ENCODE assay signal across 19 mouse cellular contexts in genomic region chr3:79537626-79538203, GRCm38 (mm10). TPM values are rescaled to one million over a fixed set of nuclear protein-coding genes. Genes with fewer than 3 reads are reported as not detected.
DNase-seq lines count a peak whose midpoint lies in the region; ATAC-seq lines count a peak whose summit lies in the region.
"Had no signal": no experiment of that assay in that cellular context is flagged by ENCODE, and none has a peak within 500 bp of the region (broad histone marks: within the 10 kb centered on the region; RNA-seq: fewer than 3 reads in every experiment).

No protein-coding gene starts in this region.

- H3K27ac ChIP-seq in heart, embryonic 13.5 days (replicated peaks), result peak overlapping the region; percentile 24; the same call in 1 of the 2 replicates
- no peak overlapping the region for H3K27ac ChIP-seq in heart, embryonic 12.5 days (ENCODE audit: poor library complexity, severe bottlenecking)
- peak overlapping the region; percentile 72 for H3K27ac ChIP-seq in liver, embryonic 12.5 days
- H3K27ac ChIP-seq: hindbrain, embryonic 14.5 days; limb, embryonic 10.5 days; midbrain, embryonic 12.5 days had no signal

- H3K4me3 ChIP-seq in heart, embryonic 13.5 days, result no peak overlapping the region
- H3K4me3 ChIP-seq in heart, embryonic 12.5 days, result no peak overlapping the region
- H3K4me3 ChIP-seq in liver, embryonic 12.5 days, result no peak overlapping the region
- H3K4me3 ChIP-seq: erythroblast, embryonic 14.5 days; limb, embryonic 10.5 days; midbrain, embryonic 12.5 days had no signal

- H3K4me2 ChIP-seq in heart, embryonic 13.5 days, result no peak overlapping the region
- no peak overlapping the region for H3K4me2 ChIP-seq in heart, embryonic 12.5 days
- peak overlapping the region; percentile 22 for H3K4me2 ChIP-seq in liver, embryonic 12.5 days
- H3K4me2 ChIP-seq: hindbrain, embryonic 14.5 days; midbrain, embryonic 12.5 days had no signal

- H3K27me3 ChIP-seq in heart, embryonic 13.5 days (replicated peaks), result no peaks in the 10 kb centered on the region
- no peaks in the 10 kb centered on the region for H3K27me3 ChIP-seq in heart, embryonic 12.5 days (replicated peaks)
- H3K27me3 ChIP-seq in liver, embryonic 12.5 days (replicated peaks), result no peaks in the 10 kb centered on the region
- H3K27me3 ChIP-seq: midbrain, embryonic 12.5 days had no signal

- no peak for ATAC-seq in heart, embryonic 13.5 days (ENCODE audit: extremely low read depth, insufficient number of reproducible peaks, low FRiP score, low TSS enrichment)
- no peak for ATAC-seq in heart, embryonic 12.5 days (ENCODE audit: insufficient number of reproducible peaks, low FRiP score)
- ATAC-seq in liver, embryonic 12.5 days, result no peak
- ATAC-seq: forebrain, embryonic 16.5 days had no signal

- 81% methylated on average over 3 of the region's 3 CpGs for WGBS in heart, embryonic 13.5 days
- 73% methylated on average over 3 of the region's 3 CpGs for WGBS in heart, embryonic 12.5 days
- 57% methylated on average over 3 of the region's 3 CpGs for WGBS in liver, embryonic 12.5 days (ENCODE audit: insufficient replicate concordance)

- H3K9me3 ChIP-seq in heart, embryonic 13.5 days, result no peaks in the 10 kb centered on the region
- H3K9me3 ChIP-seq in heart, embryonic 12.5 days (replicated peaks), result no peaks in the 10 kb centered on the region
- H3K9me3 ChIP-seq in liver, embryonic 12.5 days (replicated peaks), result no peaks in the 10 kb centered on the region
- H3K9me3 ChIP-seq: limb, embryonic 10.5 days; midbrain, embryonic 12.5 days had no signal

- H3K9ac ChIP-seq in heart, embryonic 13.5 days, result no peak overlapping the region
- H3K9ac ChIP-seq in heart, embryonic 12.5 days, result no peak overlapping the region
- no peak overlapping the region for H3K9ac ChIP-seq in liver, embryonic 12.5 days
- H3K9ac ChIP-seq: hindbrain, embryonic 14.5 days; midbrain, embryonic 12.5 days had no signal

- peak; percentile 42 for DNase-seq in 3T3-L1 (ENCODE audit: low read depth, low spot score)
- DNase-seq in NIH3T3 (ENCODE audit: low read depth), result peak; percentile 30
- DNase-seq in adrenal gland, postnatal 25 days, result no peak
- no peak for DNase-seq in right cerebral cortex, postnatal 10 days (ENCODE audit: low spot score in 2 of 2)
- DNase-seq in urinary bladder, postnatal 36 days (ENCODE audit: low spot score in 2 of 2), result no peak
- DNase-seq: adrenal gland, adult 8-10 months; heart, postnatal 10 days; kidney, adult 18-20 months; layer of hippocampus, postnatal 36 days; right cerebral cortex, postnatal 25 days; thymus, postnatal 4 days had no signal

- peaks cover 34% of the 10 kb centered on the region for H3K4me1 ChIP-seq in heart, embryonic 13.5 days
- H3K4me1 ChIP-seq in heart, embryonic 12.5 days (replicated peaks), result peaks cover 20% of the 10 kb centered on the region
- peaks cover 50% of the 10 kb centered on the region for H3K4me1 ChIP-seq in liver, embryonic 12.5 days
- H3K4me1 ChIP-seq: midbrain, embryonic 12.5 days had no signal

- H3K36me3 ChIP-seq in heart, embryonic 13.5 days, result no peaks in the 10 kb centered on the region
- no peaks in the 10 kb centered on the region for H3K36me3 ChIP-seq in heart, embryonic 12.5 days
- no peaks in the 10 kb centered on the region for H3K36me3 ChIP-seq in liver, embryonic 12.5 days
- H3K36me3 ChIP-seq: limb, embryonic 10.5 days; midbrain, embryonic 12.5 days had no signal

RNA-seq across cellular contexts. Expression of gene Fnip2, which starts 29.9 kb away (rescaled TPM):
- 2.2 and 2.5 TPM in 2 replicates for polyA plus RNA-seq in heart, embryonic 13.5 days (2015; fragmentation: Nextera tagmentation; extraction: Ambion mirVana)
- 5.3 and 6.3 TPM in 2 replicates for polyA plus RNA-seq in heart, embryonic 12.5 days (2016; fragmentation: Nextera tagmentation; extraction: Ambion mirVana)
- 8.0 and 8.3 TPM in 2 replicates for polyA plus RNA-seq in liver, embryonic 12.5 days (2016; fragmentation: Nextera tagmentation; extraction: Ambion mirVana)
- total RNA-seq in adrenal gland, postnatal 25 days (2021), result 7.7 and 8.6 TPM in 2 replicates

RNA-seq across cellular contexts. Expression of gene Ppid, which starts 53.4 kb away (rescaled TPM):
- 98.8 and 111 TPM in 2 replicates for polyA plus RNA-seq in heart, embryonic 13.5 days (2015; fragmentation: Nextera tagmentation; extraction: Ambion mirVana)
- polyA plus RNA-seq in heart, embryonic 12.5 days (2016; fragmentation: Nextera tagmentation; extraction: Ambion mirVana), result 121 and 122 TPM in 2 replicates
- polyA plus RNA-seq in liver, embryonic 12.5 days (2016; fragmentation: Nextera tagmentation; extraction: Ambion mirVana), result 208 and 214 TPM in 2 replicates
- 55.7 and 62.3 TPM in 2 replicates for total RNA-seq in adrenal gland, postnatal 25 days (2021)

Comparison
In these comparisons a context has a peak if more than half of its experiments do, and no peak if none do; other contexts are left out.
1. DNase-seq: peak in 3T3-L1 (single experiment) and NIH3T3 (single experiment); none in adrenal gland, postnatal 25 days (single experiment), right cerebral cortex, postnatal 10 days (0 of 2) and urinary bladder, postnatal 36 days (0 of 2).